Mouse (Mus musculus): ENCODE measurements around the gene Hist1h3g. TPM values are rescaled to one million over a fixed set of nuclear protein-coding genes. Genes with fewer than 3 reads are reported as not detected.
"Not testable (repeated sequence)": the region's sequence is repeated elsewhere in the genome, so short reads cannot be mapped to it uniquely, and the experiment has no call there.

The Hist1h3g gene
- polyA plus RNA-seq, 1 experiment = 16.4 TPM

DNA sequence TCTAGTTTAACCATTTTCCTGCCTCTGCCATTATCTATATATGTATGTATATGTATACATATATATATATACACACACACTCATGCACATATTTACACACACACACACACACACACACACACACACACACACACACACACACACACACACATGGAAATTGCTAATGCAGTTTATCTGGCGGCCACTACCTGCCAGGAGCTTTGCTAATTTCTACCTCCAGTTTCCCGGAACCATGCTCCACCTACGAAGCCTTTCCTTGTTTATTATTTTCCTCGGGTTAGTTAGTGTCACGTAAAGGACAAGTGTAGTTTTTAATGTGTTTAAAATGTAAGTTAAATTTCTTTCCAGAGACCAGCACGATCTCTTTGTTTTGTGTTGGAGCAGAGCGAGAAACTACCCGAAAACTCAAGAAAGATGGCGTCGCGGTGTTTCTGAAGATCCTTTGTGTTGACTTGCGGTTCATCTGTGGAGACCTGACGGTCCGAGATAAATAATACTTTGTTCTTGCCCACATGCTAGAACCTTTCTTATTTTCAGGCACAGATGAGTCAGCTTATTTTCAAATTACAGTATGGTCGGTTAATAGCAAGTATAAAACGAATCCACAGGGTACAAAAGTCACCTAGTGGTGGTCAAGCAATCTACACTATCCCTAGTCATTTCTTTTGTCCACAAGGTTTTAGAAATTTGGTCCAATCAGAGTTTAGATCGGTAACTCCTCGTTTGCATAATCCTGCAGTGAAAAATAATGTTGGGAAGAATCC lies 27.7 kb downstream of the Hist1h3g start:
- Histone ChIP-seq H3K27me3 (replicated peaks) (no peaks in the 10 kb centered on the region), H3K4me3 (replicated peaks) (peak overlapping the region; percentile 91), H3K36me3 (replicated peaks; ENCODE audit: low read length) (no peaks in the 10 kb centered on the region), H3K9me3 (no peaks in the 10 kb centered on the region), H3K4me1 (peaks cover 27% of the 10 kb centered on the region; the same call in 1 of the 2 replicates)
- TF ChIP-seq GATA1 (IDR thresholded peaks at IDR 0.05; ENCODE audit: borderline replicate concordance, low read length) (no peak), FLI1 (IDR thresholded peaks at IDR 0.05; ENCODE audit: low read length) (no peak)

DNA sequence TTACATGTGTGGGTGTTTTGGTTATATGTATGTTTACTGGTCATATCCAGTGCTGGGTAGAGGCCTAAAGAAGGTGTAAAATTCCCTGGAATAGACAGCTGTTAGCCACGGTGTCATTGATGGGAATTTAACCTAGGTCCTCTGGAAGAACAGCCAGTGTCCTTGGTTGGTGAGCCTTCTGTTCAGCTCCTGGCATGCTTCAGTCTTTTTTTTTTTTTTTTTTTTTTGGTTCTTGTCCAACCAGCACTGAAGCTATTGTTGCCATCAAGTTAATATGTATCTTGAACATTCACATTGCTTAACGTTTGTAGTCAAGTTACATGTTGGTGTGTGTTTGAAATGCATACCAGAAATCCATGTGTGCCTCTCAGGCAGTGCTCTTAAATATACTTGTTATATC lies 29.3 kb downstream of the Hist1h3g start:
- no peak overlapping the region for H3K4me3 ChIP-seq (replicated peaks)
- TF ChIP-seq FLI1 (IDR thresholded peaks at IDR 0.05; ENCODE audit: low read length) (no peak), GATA1 (IDR thresholded peaks at IDR 0.05; ENCODE audit: borderline replicate concordance, low read length) (no peak)
- no peaks in the 10 kb centered on the region for H3K27me3 ChIP-seq (replicated peaks)
- H3K9me3 ChIP-seq = no peaks in the 10 kb centered on the region
- peaks cover 29% of the 10 kb centered on the region; the same call in 1 of the 2 replicates for H3K4me1 ChIP-seq
- no peaks in the 10 kb centered on the region for H3K36me3 ChIP-seq (replicated peaks; ENCODE audit: low read length)

DNA sequence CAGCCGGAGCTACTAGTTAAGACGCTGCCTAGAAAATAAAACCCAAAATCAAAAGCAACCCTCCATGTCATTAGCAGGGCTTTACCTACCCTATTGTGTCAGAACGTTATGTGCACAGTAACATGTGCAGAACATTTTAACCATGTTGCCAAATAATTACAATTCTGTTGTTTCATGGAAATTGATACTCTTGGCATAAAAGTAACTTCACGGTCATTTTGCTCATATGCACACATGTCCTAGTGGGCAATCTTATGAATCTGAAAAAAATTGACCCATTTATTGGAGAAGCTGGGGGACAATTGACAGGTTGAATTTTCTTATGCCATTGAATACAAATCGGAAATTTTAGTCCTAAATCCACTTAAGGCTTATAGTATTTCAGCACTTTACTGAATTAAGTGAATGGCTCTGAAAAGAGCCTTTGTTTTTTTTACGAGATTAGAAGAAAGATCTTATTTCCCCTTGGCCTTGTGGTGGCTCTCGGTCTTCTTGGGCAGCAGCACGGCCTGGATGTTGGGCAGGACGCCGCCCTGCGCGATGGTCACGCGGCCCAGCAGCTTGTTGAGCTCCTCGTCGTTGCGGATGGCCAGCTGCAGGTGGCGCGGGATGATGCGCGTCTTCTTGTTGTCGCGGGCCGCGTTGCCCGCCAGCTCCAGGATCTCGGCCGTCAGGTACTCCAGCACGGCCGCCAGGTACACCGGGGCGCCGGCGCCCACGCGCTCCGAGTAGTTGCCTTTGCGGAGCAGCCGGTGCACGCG lies 35.2 kb downstream of the Hist1h3g start:
- Histone ChIP-seq H3K4me3 (replicated peaks) (peak overlapping the region; percentile 81), H3K4me1 (peaks cover 24% of the 10 kb centered on the region; the same call in 1 of the 2 replicates)
- H3K9me3 ChIP-seq; H3K27me3 ChIP-seq (replicated peaks); H3K36me3 ChIP-seq (replicated peaks; ENCODE audit: low read length): not testable (repeated sequence)

DNA sequence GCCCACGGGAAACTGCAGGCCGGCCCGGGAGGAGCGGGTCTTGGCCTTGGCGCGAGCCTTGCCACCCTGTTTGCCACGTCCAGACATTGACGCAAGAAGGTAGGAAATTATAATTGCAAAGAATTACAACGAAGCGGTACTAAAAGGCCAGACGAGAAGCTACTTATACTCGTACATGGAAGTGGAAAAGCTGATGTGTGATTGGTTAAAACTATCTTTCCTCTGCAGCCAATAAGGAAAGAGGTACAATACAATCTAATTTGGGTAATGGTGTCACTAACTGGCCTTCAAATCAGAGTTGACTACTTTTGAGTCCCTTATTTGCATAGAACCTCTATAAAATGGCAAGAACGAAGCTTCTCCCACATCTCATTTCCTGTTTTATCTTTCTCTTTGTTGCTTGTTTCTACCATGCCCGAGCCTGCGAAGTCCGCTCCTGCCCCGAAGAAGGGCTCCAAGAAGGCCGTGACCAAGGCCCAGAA lies 35.8 kb downstream of the Hist1h3g start, which contains the start of the genes Hist1h2ae and Hist1h2bg:
TSS of gene Hist1h2ae (minus strand) at position 199 of the 482 bp plus-strand sequence.
TSS of gene Hist1h2bg (plus strand) at position 375 of the 482 bp plus-strand sequence.
- Histone ChIP-seq H3K4me3 (replicated peaks) (peak within 1 kb of the TSS; percentile 90), H3K9me3 (no peaks in the 10 kb centered on the region), H3K27me3 (replicated peaks) (no peaks in the 10 kb centered on the region), H3K4me1 (peaks cover 27% of the 10 kb centered on the region), H3K36me3 (replicated peaks; ENCODE audit: low read length) (no peaks in the 10 kb centered on the region)
- TF ChIP-seq FLI1 (IDR thresholded peaks at IDR 0.05; ENCODE audit: low read length) = no peak
- no peak for TF ChIP-seq GATA1 (IDR thresholded peaks at IDR 0.05; ENCODE audit: borderline replicate concordance, low read length)

DNA sequence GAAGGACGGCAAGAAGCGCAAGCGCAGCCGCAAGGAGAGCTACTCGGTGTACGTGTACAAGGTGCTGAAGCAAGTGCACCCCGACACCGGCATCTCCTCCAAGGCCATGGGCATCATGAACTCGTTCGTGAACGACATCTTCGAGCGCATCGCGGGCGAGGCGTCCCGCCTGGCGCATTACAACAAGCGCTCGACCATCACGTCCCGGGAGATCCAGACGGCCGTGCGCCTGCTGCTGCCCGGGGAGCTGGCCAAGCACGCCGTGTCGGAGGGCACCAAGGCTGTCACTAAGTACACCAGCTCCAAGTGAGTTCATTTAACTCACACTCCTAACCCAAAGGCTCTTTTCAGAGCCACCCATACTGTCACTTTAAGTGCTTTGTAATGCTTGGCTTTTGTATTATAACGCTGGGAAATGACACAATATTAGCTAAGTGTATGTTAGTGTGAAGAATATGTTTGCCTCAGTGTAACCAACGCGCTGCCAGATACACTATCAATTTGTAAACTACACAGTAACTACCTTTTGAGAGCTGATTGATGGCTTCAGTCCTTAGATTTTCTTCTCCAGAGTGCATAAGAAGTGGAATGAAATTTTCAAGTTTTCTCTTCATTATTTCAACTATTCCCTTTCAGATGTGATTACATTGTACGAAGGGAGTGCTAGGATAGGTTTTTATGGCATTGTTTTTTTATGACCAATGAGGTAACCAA lies 36.4 kb downstream of the Hist1h3g start:
- not testable (repeated sequence) for H3K27me3 ChIP-seq (replicated peaks); H3K36me3 ChIP-seq (replicated peaks; ENCODE audit: low read length); H3K9me3 ChIP-seq
- Histone ChIP-seq H3K4me3 (replicated peaks) (peak overlapping the region; percentile 90), H3K4me1 (peaks cover 33% of the 10 kb centered on the region)

DNA sequence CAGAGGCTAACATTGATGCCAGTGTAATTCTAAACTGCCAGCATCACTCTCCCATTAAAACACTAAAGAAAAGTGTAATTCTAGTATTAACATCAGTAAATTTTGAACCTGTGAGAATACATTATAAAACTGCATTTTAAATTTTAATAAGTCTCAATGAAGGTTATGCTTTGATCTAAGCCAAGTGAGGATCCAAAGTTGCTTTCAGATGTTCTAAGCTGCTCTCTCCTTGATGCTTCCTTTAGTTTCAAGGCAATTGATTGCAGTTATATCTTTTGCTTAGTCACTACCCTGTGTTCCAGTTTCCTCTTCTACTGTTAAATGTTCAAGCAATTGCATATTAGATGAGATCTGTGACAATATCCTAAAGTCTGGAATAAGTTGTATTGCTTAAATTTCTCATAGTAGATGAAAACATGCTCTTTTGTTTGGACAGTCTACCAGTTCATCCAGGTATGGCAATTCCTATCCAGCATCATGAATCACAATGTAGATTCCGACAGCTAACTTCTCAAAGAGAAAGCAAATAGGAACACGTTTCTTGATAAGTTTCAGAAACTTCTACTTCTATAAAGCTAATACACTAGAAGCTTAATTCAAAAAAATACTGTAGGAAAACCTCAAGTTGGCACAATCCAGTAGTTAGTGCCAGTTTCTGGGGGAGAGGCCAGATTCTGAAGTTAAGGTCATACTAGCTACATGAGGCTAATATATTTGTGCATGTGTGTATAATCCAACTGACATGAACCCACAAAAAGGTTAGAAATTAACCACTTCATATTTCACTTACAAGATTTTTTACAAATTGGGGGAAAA lies 37.2 kb downstream of the Hist1h3g start:
- Histone ChIP-seq H3K36me3 (replicated peaks; ENCODE audit: low read length) (no peaks in the 10 kb centered on the region), H3K4me1 (peaks cover 39% of the 10 kb centered on the region), H3K4me3 (replicated peaks) (peak overlapping the region; percentile 90), H3K27me3 (replicated peaks) (no peaks in the 10 kb centered on the region), H3K9me3 (no peaks in the 10 kb centered on the region)
- TF ChIP-seq GATA1 (IDR thresholded peaks at IDR 0.05; ENCODE audit: borderline replicate concordance, low read length) (no peak), FLI1 (IDR thresholded peaks at IDR 0.05; ENCODE audit: low read length) (no peak)

DNA sequence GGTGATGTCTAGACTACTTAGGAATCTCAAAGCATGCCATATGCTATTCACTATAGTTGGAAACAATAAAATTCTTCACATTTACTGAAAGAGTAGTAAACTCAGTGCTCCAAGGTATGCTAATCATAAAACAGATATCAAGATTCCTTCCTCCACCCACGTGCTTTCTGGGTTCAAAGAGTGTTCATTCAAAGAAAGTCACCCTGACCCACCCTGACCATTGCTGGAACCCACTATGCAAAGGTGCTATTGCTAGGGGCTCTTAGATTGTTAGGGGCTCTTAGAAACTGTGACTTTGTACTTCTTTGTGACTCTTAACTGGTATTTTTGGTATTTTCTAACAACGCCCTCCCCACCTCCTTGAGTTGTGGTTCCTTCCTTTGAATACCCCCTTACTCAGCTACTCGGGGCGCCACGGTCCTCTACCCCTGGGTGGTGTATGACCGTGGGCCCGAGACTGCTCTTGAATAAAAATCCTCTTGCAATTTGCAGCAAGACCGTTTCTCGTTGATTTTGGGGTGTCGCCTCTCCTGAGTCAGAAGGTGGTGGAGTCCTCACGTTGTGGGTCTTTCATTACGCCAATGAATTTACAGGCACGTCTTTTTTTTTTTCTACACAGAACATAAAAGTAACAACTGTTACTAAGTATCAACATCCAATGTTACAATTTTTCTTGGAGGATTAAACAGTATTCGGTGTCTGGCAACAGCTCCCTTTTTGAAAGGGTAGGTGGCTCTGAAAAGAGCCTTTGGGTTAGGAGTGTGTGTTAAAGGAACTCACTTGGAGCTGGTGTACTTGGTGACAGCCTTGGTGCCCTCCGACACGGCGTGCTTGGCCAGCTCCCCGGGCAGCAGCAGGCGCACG lies 38.0 kb downstream of the Hist1h3g start:
- not testable (repeated sequence) for H3K27me3 ChIP-seq (replicated peaks); H3K36me3 ChIP-seq (replicated peaks; ENCODE audit: low read length); H3K9me3 ChIP-seq
- peak overlapping the region; percentile 90 for H3K4me3 ChIP-seq (replicated peaks)
- peaks cover 38% of the 10 kb centered on the region for H3K4me1 ChIP-seq

DNA sequence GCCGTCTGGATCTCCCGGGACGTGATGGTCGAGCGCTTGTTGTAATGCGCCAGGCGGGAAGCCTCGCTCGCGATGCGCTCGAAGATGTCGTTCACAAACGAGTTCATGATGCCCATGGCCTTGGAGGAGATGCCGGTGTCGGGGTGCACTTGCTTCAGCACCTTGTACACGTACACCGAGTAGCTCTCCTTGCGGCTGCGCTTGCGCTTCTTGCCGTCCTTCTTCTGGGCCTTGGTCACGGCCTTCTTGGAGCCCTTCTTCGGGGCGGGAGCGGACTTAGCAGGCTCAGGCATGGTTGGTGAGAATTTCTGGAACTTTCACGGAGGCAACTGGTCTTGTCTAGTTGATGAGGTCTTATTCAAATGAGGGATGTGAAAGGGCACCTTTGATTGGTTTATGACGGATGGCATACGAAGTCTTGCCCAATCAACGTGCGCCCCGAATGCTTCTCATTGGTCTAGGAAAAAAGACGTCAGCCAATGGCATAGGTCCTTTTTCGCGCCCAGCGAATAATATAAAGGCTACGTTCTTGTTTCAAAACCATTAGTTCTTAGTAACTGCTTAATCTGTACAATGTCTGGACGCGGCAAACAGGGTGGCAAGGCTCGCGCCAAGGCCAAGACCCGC lies 38.8 kb downstream of the Hist1h3g start, which contains the start of the genes Hist1h2bf and Hist1h2ad:
TSS of gene Hist1h2bf (minus strand) at position 299 of the 627 bp plus-strand sequence.
TSS of gene Hist1h2ad (plus strand) at position 484 of the 627 bp plus-strand sequence.
- Histone ChIP-seq H3K4me3 (replicated peaks) (peak within 1 kb of the TSS; percentile 90), H3K4me1 (peaks cover 38% of the 10 kb centered on the region)
- H3K27me3 ChIP-seq (replicated peaks); H3K36me3 ChIP-seq (replicated peaks; ENCODE audit: low read length); H3K9me3 ChIP-seq: not testable (repeated sequence)

DNA sequence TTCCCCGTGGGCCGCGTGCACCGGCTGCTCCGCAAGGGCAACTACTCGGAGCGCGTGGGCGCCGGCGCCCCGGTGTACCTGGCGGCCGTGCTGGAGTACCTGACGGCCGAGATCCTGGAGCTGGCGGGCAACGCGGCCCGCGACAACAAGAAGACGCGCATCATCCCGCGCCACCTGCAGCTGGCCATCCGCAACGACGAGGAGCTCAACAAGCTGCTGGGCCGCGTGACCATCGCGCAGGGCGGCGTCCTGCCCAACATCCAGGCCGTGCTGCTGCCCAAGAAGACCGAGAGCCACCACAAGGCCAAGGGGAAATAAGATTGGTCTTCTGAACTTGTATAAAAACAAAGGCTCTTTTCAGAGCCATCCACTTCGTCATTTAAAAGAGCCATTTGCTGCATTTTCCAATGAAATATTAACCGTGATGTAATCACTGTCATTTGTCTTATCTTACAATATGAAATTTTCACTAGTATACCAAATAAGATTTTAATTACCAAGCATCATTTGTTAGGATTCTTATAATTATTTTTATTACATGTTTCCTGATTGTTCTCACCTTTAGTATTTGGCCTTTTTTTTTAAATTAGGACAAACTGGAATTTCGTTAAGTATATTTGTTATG lies 39.4 kb downstream of the Hist1h3g start:
- not testable (repeated sequence) for H3K36me3 ChIP-seq (replicated peaks; ENCODE audit: low read length); H3K9me3 ChIP-seq; H3K27me3 ChIP-seq (replicated peaks)
- Histone ChIP-seq H3K4me1 (peaks cover 35% of the 10 kb centered on the region), H3K4me3 (replicated peaks) (peak overlapping the region; percentile 81)

All from megakaryocyte, embryonic 14.5 days (primary cell).